In the genomic region with DNA sequence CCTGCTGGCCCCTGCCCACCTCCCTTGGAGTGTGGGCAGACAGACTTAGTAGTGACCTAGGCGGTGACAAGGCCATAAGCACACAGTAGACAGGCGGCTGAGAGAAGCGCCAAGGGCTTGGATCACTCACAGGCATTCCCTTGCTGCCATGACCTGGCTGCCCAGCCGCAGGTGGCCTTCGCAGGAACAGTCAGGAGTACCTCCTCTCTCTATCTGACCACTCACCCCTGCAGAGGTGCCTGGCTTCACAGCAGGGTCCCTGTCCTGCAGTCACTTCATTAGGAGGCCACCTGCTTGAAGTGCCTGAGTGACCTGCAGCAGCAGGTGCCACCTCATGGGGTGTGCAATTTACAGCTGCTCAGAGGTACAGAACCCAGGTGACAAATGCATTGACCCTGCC, we compare ENCODE assay signal across 28 mouse cellular contexts. TPM values are rescaled to one million over a fixed set of nuclear protein-coding genes. Genes with fewer than 3 reads are reported as not detected.
DNase-seq lines count a peak whose midpoint lies in the region; ATAC-seq and TF ChIP-seq lines count a peak whose summit lies in the region.
"Had no signal": no experiment of that assay in that cellular context is flagged by ENCODE, and none has a peak within 500 bp of the region (broad histone marks: within the 10 kb centered on the region; RNA-seq: fewer than 3 reads in every experiment).

No protein-coding gene starts in this region.

- H3K36me3 ChIP-seq in forebrain, embryonic 10.5 days (replicated peaks): no peaks in the 10 kb centered on the region
- no peaks in the 10 kb centered on the region for H3K36me3 ChIP-seq in forebrain, embryonic 11.5 days (ENCODE audit: control insufficient read depth, insufficient read depth, low read length)
- H3K36me3 ChIP-seq in heart, embryonic 11.5 days (ENCODE audit: control insufficient read depth, insufficient read depth, low read length): no peaks in the 10 kb centered on the region
- H3K36me3 ChIP-seq in intestine, embryonic 16.5 days (ENCODE audit: control insufficient read depth, insufficient read depth, low read length): no peaks in the 10 kb centered on the region
- H3K36me3 ChIP-seq in intestine, postnatal 0 days (ENCODE audit: control insufficient read depth, insufficient read depth): no peaks in the 10 kb centered on the region
- H3K36me3 ChIP-seq: forebrain, embryonic 15.5 days; hindbrain, embryonic 15.5 days; limb, embryonic 12.5 days; midbrain, embryonic 13.5 days; neural tube, embryonic 13.5 days had no signal

- H3K9me3 ChIP-seq in forebrain, embryonic 10.5 days: no peaks in the 10 kb centered on the region
- H3K9me3 ChIP-seq in forebrain, embryonic 11.5 days (ENCODE audit: control insufficient read depth, low read length): no peaks in the 10 kb centered on the region
- H3K9me3 ChIP-seq in heart, embryonic 11.5 days (replicated peaks; ENCODE audit: control insufficient read depth, low read length): no peaks in the 10 kb centered on the region
- H3K9me3 ChIP-seq in intestine, embryonic 16.5 days (ENCODE audit: control insufficient read depth, low read length): no peaks in the 10 kb centered on the region
- H3K9me3 ChIP-seq in intestine, postnatal 0 days (ENCODE audit: control insufficient read depth): no peaks in the 10 kb centered on the region
- H3K9me3 ChIP-seq: forebrain, embryonic 15.5 days; hindbrain, embryonic 15.5 days; limb, embryonic 12.5 days; liver, embryonic 13.5 days; midbrain, embryonic 13.5 days; neural tube, embryonic 13.5 days had no signal

- TF ChIP-seq CTCF in intestine, postnatal 0 days (IDR thresholded peaks at IDR 0.05; ENCODE audit: low read depth): no peak

- DNase-seq in forebrain, embryonic 10.5 days (ENCODE audit: extremely low spot score, low spot score): no peak
- DNase-seq in forebrain, embryonic 11.5 days (ENCODE audit: low spot score): no peak
- no peak for DNase-seq in heart, postnatal 14 days
- DNase-seq: adrenal gland, postnatal 10 days; B cell, adult 2 months; cerebellum, adult 18-20 months; cerebellum, postnatal 25 days; kidney, adult 2 months; kidney, postnatal 36 days; liver, embryonic 13.5 days; lung, adult 2 months; lung, postnatal 10 days; right cerebral cortex, postnatal 4 days; thymus, adult 18-20 months; thymus, postnatal 25 days had no signal

- peaks cover 29% of the 10 kb centered on the region for H3K4me1 ChIP-seq in forebrain, embryonic 10.5 days
- H3K4me1 ChIP-seq in forebrain, embryonic 11.5 days (replicated peaks; ENCODE audit: control insufficient read depth, insufficient read depth, low read length): peaks cover 2% of the 10 kb centered on the region; the same call in 1 of the 2 replicates
- H3K4me1 ChIP-seq in heart, embryonic 11.5 days (ENCODE audit: control insufficient read depth, insufficient read depth, low read length): peaks cover 68% of the 10 kb centered on the region
- H3K4me1 ChIP-seq in intestine, embryonic 16.5 days (ENCODE audit: control insufficient read depth, insufficient read depth, low read length): peaks cover 45% of the 10 kb centered on the region
- H3K4me1 ChIP-seq in intestine, postnatal 0 days (replicated peaks; ENCODE audit: control insufficient read depth, insufficient read depth, low read length): peaks cover 17% of the 10 kb centered on the region

- no peak for ATAC-seq in forebrain, embryonic 11.5 days (replicated peaks; ENCODE audit: low FRiP score)
- no peak for ATAC-seq in heart, embryonic 11.5 days (replicated peaks; ENCODE audit: insufficient number of reproducible peaks, low FRiP score, low TSS enrichment)
- no peak for ATAC-seq in intestine, embryonic 16.5 days
- no peak for ATAC-seq in intestine, postnatal 0 days
- ATAC-seq: forebrain, embryonic 15.5 days; inflammation-experienced regulatory T-cells, adult 6 months; midbrain, embryonic 13.5 days had no signal

- H3K9ac ChIP-seq in forebrain, embryonic 11.5 days (ENCODE audit: low read length): no peak overlapping the region
- H3K9ac ChIP-seq in heart, embryonic 11.5 days (ENCODE audit: low read depth, low read length): peak overlapping the region; percentile 46; the same call in 1 of the 2 replicates
- H3K9ac ChIP-seq in intestine, embryonic 16.5 days (ENCODE audit: low read depth, low read length): peak overlapping the region; percentile 12; the same call in 1 of the 2 replicates
- H3K9ac ChIP-seq in intestine, postnatal 0 days (ENCODE audit: low read depth, low read length): no peak overlapping the region
- H3K9ac ChIP-seq: forebrain, embryonic 15.5 days; hindbrain, embryonic 15.5 days; limb, embryonic 12.5 days; midbrain, embryonic 13.5 days; neural tube, embryonic 13.5 days had no signal

- no peaks in the 10 kb centered on the region for H3K27me3 ChIP-seq in forebrain, embryonic 10.5 days (ENCODE audit: poor library complexity, severe bottlenecking)
- no peaks in the 10 kb centered on the region for H3K27me3 ChIP-seq in forebrain, embryonic 11.5 days (ENCODE audit: control insufficient read depth, insufficient read depth, low read length)
- H3K27me3 ChIP-seq in heart, embryonic 11.5 days (ENCODE audit: control insufficient read depth, insufficient read depth, low read length): no peaks in the 10 kb centered on the region
- no peaks in the 10 kb centered on the region for H3K27me3 ChIP-seq in intestine, embryonic 16.5 days (replicated peaks; ENCODE audit: control insufficient read depth, insufficient read depth, low read length)
- H3K27me3 ChIP-seq in intestine, postnatal 0 days (replicated peaks; ENCODE audit: control insufficient read depth, insufficient read depth, low read length): no peaks in the 10 kb centered on the region
- H3K27me3 ChIP-seq: forebrain, embryonic 15.5 days; hindbrain, embryonic 15.5 days; limb, embryonic 12.5 days; liver, embryonic 13.5 days; midbrain, embryonic 13.5 days; neural tube, embryonic 13.5 days had no signal

- no peak overlapping the region for H3K4me3 ChIP-seq in forebrain, embryonic 10.5 days
- no peak overlapping the region for H3K4me3 ChIP-seq in forebrain, embryonic 11.5 days (ENCODE audit: low read depth, low read length)
- H3K4me3 ChIP-seq in heart, embryonic 11.5 days (ENCODE audit: low read depth, low read length): no peak overlapping the region
- no peak overlapping the region for H3K4me3 ChIP-seq in intestine, embryonic 16.5 days (ENCODE audit: low read length)
- H3K4me3 ChIP-seq in intestine, postnatal 0 days (ENCODE audit: low read depth, low read length): no peak overlapping the region
- H3K4me3 ChIP-seq: forebrain, embryonic 15.5 days; hindbrain, embryonic 15.5 days; layer of hippocampus, adult 2 months; left cerebral cortex, adult 2 months; limb, embryonic 12.5 days; liver, embryonic 13.5 days; midbrain, embryonic 13.5 days; neural tube, embryonic 13.5 days had no signal

- peak overlapping the region; percentile 22; the same call in 1 of the 2 replicates for H3K27ac ChIP-seq in forebrain, embryonic 10.5 days
- H3K27ac ChIP-seq in forebrain, embryonic 11.5 days (ENCODE audit: low read depth, low read length): no peak overlapping the region
- no peak overlapping the region for H3K27ac ChIP-seq in heart, embryonic 11.5 days (ENCODE audit: low read depth, low read length)
- no peak overlapping the region for H3K27ac ChIP-seq in intestine, embryonic 16.5 days (ENCODE audit: low read length)
- H3K27ac ChIP-seq in intestine, postnatal 0 days (ENCODE audit: low read depth, low read length): no peak overlapping the region
- H3K27ac ChIP-seq: forebrain, embryonic 15.5 days; hindbrain, embryonic 15.5 days; layer of hippocampus, adult 2 months; left cerebral cortex, adult 2 months; limb, embryonic 12.5 days; liver, embryonic 13.5 days; macrophage; midbrain, embryonic 13.5 days; neural tube, embryonic 13.5 days; stomach, postnatal 0 days had no signal

- H3K4me2 ChIP-seq in forebrain, embryonic 11.5 days (ENCODE audit: low read depth, low read length, severe bottlenecking): no peak overlapping the region
- H3K4me2 ChIP-seq in heart, embryonic 11.5 days: no peak overlapping the region
- no peak overlapping the region for H3K4me2 ChIP-seq in intestine, embryonic 16.5 days (ENCODE audit: low read depth, low read length)
- no peak overlapping the region for H3K4me2 ChIP-seq in intestine, postnatal 0 days (replicated peaks; ENCODE audit: low read depth)
- H3K4me2 ChIP-seq: forebrain, embryonic 15.5 days; hindbrain, embryonic 15.5 days; limb, embryonic 12.5 days; liver, embryonic 13.5 days; midbrain, embryonic 13.5 days; neural tube, embryonic 13.5 days had no signal

- 72% methylated on average over 5 of the region's 5 CpGs for WGBS in forebrain, embryonic 10.5 days
- 68% methylated on average over 5 of the region's 5 CpGs for WGBS in forebrain, embryonic 11.5 days
- WGBS in heart, embryonic 11.5 days (ENCODE audit: insufficient replicate concordance): 61% methylated on average over 5 of the region's 5 CpGs
- WGBS in intestine, embryonic 16.5 days: 84% methylated on average over 5 of the region's 5 CpGs
- 87% methylated on average over 5 of the region's 5 CpGs for WGBS in intestine, postnatal 0 days

- intact Hi-C loops in heart, postnatal 14 days (cut with DNase I): no loop called here

RNA-seq across cellular contexts. Expression of a gene that starts 50.4 kb away (rescaled TPM):
- 2.1 and 3.0 TPM in 2 replicates for polyA plus RNA-seq in forebrain, embryonic 10.5 days (2016; fragmentation: Nextera tagmentation; extraction: Ambion mirVana)
- polyA plus RNA-seq in forebrain, embryonic 11.5 days (2014; fragmentation: Nextera tagmentation; extraction: Ambion mirVana): 6.8 and 7.1 TPM in 2 replicates
- 7.0 and 7.8 TPM in 2 replicates for polyA plus RNA-seq in heart, embryonic 11.5 days (2014; fragmentation: Nextera tagmentation; extraction: Ambion mirVana)
- 10 to 100 TPM; 47.9 to 52.4 TPM for total RNA-seq in heart, postnatal 14 days (2021)
- polyA plus RNA-seq in intestine, embryonic 16.5 days (2015; fragmentation: Nextera tagmentation; extraction: Ambion mirVana): 1.8 and 2.4 TPM in 2 replicates
- 1.5 and 1.9 TPM in 2 replicates for polyA plus RNA-seq in intestine, postnatal 0 days (2015; fragmentation: Nextera tagmentation; extraction: Ambion mirVana)

Comparison
In these comparisons a context has a peak if more than half of its experiments do, and no peak if none do; other contexts are left out.
1. H3K9ac ChIP-seq: peak in heart, embryonic 11.5 days (single experiment) and intestine, embryonic 16.5 days (single experiment); none in forebrain, embryonic 11.5 days (single experiment) and intestine, postnatal 0 days (single experiment).